Mouse (Mus musculus): ENCODE measurements at regions not wholly inside any gene's neighbourhood (a gene's known extent, or its start where the extent isn't known, plus 50 kb on each side); places are given as distances from the start of the nearest gene placed in this dataset.
"Not testable (repeated sequence)": the region's sequence is repeated elsewhere in the genome, so short reads cannot be mapped to it uniquely, and the experiment has no call there.

DNA sequence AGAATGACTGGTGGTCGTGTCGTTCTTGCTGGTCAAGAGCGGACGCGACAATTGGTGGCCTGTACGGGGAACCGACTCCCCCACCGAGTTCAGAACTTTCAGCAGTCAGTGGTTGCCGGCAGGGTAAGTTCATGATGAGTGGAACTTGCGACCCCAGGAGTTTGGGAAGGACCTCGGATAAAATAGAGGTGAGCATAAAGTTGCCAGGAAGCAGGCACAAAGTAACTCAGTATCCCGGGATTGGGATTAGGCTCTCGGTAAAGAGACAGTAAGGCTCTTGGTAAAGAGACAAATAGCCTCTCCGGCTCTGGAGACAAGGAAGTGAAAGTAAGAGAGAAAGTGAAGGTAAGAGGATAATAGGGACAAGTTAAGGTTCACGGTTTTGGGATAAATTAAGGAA is 393.2 kb downstream of the Tdrd3 start:
- H3K9me3 ChIP-seq (ENCODE audit: control insufficient read depth, low read length); H3K27ac ChIP-seq (ENCODE audit: low read length); H3K27me3 ChIP-seq (ENCODE audit: control insufficient read depth, insufficient read depth, low read depth, low read length); H3K4me1 ChIP-seq (replicated peaks; ENCODE audit: control insufficient read depth, insufficient read depth, low read length); ATAC-seq (ENCODE audit: low read depth); H3K36me3 ChIP-seq (ENCODE audit: control insufficient read depth, insufficient read depth, low read length); H3K4me3 ChIP-seq (ENCODE audit: low read length); H3K9ac ChIP-seq (ENCODE audit: low read length); H3K4me2 ChIP-seq (ENCODE audit: low read depth, low read length): not testable (repeated sequence)
- WGBS = 86% methylated on average over 14 of the region's 15 CpGs

DNA sequence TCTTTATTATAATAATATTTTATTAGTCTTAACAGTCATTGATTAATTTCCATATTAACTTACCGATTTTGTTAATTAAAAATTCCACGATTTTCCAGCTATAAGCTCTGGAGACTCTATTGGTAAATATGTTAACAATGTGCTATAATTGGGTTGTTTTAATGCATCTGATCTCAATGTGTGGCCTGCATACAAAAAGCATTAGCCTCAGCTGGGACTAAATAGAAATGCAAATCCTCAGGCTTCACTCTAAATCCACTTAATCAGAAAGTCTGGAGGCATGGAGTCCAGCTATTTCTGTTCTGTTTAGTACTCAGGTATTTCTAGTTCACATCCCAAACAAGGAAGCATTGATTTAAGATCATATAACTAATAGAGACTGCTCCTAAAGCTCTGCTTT is 427.7 kb downstream of the Tdrd3 start:
- no peaks in the 10 kb centered on the region for H3K36me3 ChIP-seq (ENCODE audit: control insufficient read depth, insufficient read depth, low read length)
- WGBS = 83% methylated on average over 2 of the region's 2 CpGs
- no peaks in the 10 kb centered on the region for H3K27me3 ChIP-seq (ENCODE audit: control insufficient read depth, insufficient read depth, low read depth, low read length)
- no peak overlapping the region for H3K4me2 ChIP-seq (ENCODE audit: low read depth, low read length)
- no peak overlapping the region for H3K27ac ChIP-seq (ENCODE audit: low read length)
- no peak for ATAC-seq (ENCODE audit: low read depth)
- H3K9ac ChIP-seq (ENCODE audit: low read length) = no peak overlapping the region
- no peaks in the 10 kb centered on the region for H3K9me3 ChIP-seq (ENCODE audit: control insufficient read depth, low read length)
- H3K4me1 ChIP-seq (replicated peaks; ENCODE audit: control insufficient read depth, insufficient read depth, low read length) = no peaks in the 10 kb centered on the region
- no peak overlapping the region for H3K4me3 ChIP-seq (ENCODE audit: low read length)

GRCm38 (mm10) chr14:87861486-87861885 is 445.0 kb downstream of the Tdrd3 start:
- H3K27me3 ChIP-seq (ENCODE audit: control insufficient read depth, insufficient read depth, low read depth, low read length) = no peaks in the 10 kb centered on the region
- ATAC-seq (ENCODE audit: low read depth) = no peak
- no peak overlapping the region for H3K9ac ChIP-seq (ENCODE audit: low read length)
- no peaks in the 10 kb centered on the region for H3K9me3 ChIP-seq (ENCODE audit: control insufficient read depth, low read length)
- H3K4me1 ChIP-seq (replicated peaks; ENCODE audit: control insufficient read depth, insufficient read depth, low read length) = no peaks in the 10 kb centered on the region
- H3K27ac ChIP-seq (ENCODE audit: low read length) = no peak overlapping the region
- no peak overlapping the region for H3K4me3 ChIP-seq (ENCODE audit: low read length)
- H3K4me2 ChIP-seq (ENCODE audit: low read depth, low read length) = no peak overlapping the region
- no peaks in the 10 kb centered on the region for H3K36me3 ChIP-seq (ENCODE audit: control insufficient read depth, insufficient read depth, low read length)
- WGBS = 71% methylated on average over 3 of the region's 3 CpGs

- 80% methylated on average over 9 of the region's 9 CpGs for WGBS
- H3K27ac ChIP-seq (ENCODE audit: low read length) = no peak overlapping the region
- H3K4me2 ChIP-seq (ENCODE audit: low read depth, low read length) = no peak overlapping the region
- H3K9me3 ChIP-seq (ENCODE audit: control insufficient read depth, low read length) = no peaks in the 10 kb centered on the region
- no peaks in the 10 kb centered on the region for H3K27me3 ChIP-seq (ENCODE audit: control insufficient read depth, insufficient read depth, low read depth, low read length)
- H3K9ac ChIP-seq (ENCODE audit: low read length) = no peak overlapping the region
- no peaks in the 10 kb centered on the region for H3K36me3 ChIP-seq (ENCODE audit: control insufficient read depth, insufficient read depth, low read length)
- no peak overlapping the region for H3K4me3 ChIP-seq (ENCODE audit: low read length)
- no peak for ATAC-seq (ENCODE audit: low read depth)
- no peaks in the 10 kb centered on the region for H3K4me1 ChIP-seq (replicated peaks; ENCODE audit: control insufficient read depth, insufficient read depth, low read length)
These were observed 448.2 kb downstream of the Tdrd3 start for GRCm38 (mm10) chr14:87864388-87865215.

DNA sequence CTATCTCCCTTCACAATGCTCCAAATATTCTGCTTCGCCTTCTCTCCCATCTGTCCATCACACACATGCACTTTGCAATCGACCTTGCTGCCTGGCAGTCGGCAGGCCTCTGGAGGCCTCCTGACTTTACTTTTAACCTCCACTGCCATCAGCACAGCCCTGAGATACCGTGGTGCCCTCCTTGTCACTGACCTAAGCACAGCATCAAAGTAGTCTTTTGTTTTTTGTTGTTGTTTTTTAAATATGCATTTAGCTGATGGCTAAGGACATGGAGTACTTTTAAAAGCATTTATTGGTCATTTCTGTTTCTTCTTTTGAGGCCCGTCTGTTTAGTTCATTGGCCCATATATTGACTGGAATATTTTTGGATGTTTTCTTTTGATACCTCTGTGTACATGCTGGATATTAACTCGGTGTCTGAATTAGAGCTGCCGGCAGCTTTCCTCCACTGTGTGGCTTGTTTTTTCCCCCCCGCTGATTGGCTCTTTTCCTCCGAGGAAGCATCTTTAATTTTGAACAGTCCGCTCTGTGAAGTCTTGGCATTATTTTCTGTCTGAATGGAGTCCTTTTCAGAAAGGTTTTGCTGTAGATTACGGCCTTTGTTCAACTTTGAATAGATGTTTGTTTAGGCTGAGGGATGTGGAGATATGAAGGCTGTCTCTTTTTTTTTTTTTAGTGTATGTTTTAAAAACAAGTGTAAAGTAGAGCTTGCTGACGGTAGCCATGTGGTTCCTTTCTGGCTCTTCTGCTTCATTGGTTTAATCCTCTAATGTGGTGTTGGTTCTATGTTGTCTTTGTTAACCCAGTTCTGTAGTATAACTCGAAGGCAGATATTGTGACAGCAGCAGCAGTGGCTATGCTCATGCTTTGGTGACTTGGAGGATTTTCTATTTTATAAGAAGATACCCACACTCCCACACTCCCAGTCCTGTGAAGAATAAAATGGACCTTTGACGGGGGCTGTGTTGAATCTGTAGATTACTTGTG is 449.1 kb downstream of the Tdrd3 start:
- Histone ChIP-seq H3K9me3 (ENCODE audit: control insufficient read depth, low read length) (no peaks in the 10 kb centered on the region), H3K4me2 (ENCODE audit: low read depth, low read length) (no peak overlapping the region), H3K36me3 (ENCODE audit: control insufficient read depth, insufficient read depth, low read length) (no peaks in the 10 kb centered on the region), H3K27me3 (ENCODE audit: control insufficient read depth, insufficient read depth, low read depth, low read length) (no peaks in the 10 kb centered on the region), H3K9ac (ENCODE audit: low read length) (no peak overlapping the region), H3K4me3 (ENCODE audit: low read length) (no peak overlapping the region), H3K27ac (ENCODE audit: low read length) (no peak overlapping the region), H3K4me1 (replicated peaks; ENCODE audit: control insufficient read depth, insufficient read depth, low read length) (no peaks in the 10 kb centered on the region)
- no peak for ATAC-seq (ENCODE audit: low read depth)
- 69% methylated on average over 14 of the region's 14 CpGs for WGBS

- Histone ChIP-seq H3K4me2 (ENCODE audit: low read depth, low read length) (no peak overlapping the region), H3K36me3 (ENCODE audit: control insufficient read depth, insufficient read depth, low read length) (no peaks in the 10 kb centered on the region), H3K4me3 (ENCODE audit: low read length) (no peak overlapping the region), H3K27me3 (ENCODE audit: control insufficient read depth, insufficient read depth, low read depth, low read length) (no peaks in the 10 kb centered on the region), H3K9me3 (ENCODE audit: control insufficient read depth, low read length) (no peaks in the 10 kb centered on the region), H3K4me1 (replicated peaks; ENCODE audit: control insufficient read depth, insufficient read depth, low read length) (no peaks in the 10 kb centered on the region), H3K9ac (ENCODE audit: low read length) (no peak overlapping the region), H3K27ac (ENCODE audit: low read length) (no peak overlapping the region)
- WGBS = 70% methylated on average over 3 of the region's 3 CpGs
- no peak for ATAC-seq (ENCODE audit: low read depth)
These were observed 485.3 kb downstream of the Tdrd3 start for GRCm38 (mm10) chr14:87901784-87902183.

- no peak overlapping the region for H3K27ac ChIP-seq (ENCODE audit: low read length)
These were observed 486.0 kb downstream of the Tdrd3 start for GRCm38 (mm10) chr14:87902416-87902815.

More at GRCm38 (mm10) chr14:87902416-87902815, 486.0 kb downstream of the Tdrd3 start:
- no peak for ATAC-seq (ENCODE audit: low read depth)
- H3K9me3 ChIP-seq (ENCODE audit: control insufficient read depth, low read length) = no peaks in the 10 kb centered on the region
- no peak overlapping the region for H3K4me2 ChIP-seq (ENCODE audit: low read depth, low read length)
- no peaks in the 10 kb centered on the region for H3K36me3 ChIP-seq (ENCODE audit: control insufficient read depth, insufficient read depth, low read length)
- H3K4me1 ChIP-seq (replicated peaks; ENCODE audit: control insufficient read depth, insufficient read depth, low read length) = no peaks in the 10 kb centered on the region
- 72% methylated on average over 7 of the region's 7 CpGs for WGBS
- H3K27me3 ChIP-seq (ENCODE audit: control insufficient read depth, insufficient read depth, low read depth, low read length) = no peaks in the 10 kb centered on the region
- no peak overlapping the region for H3K4me3 ChIP-seq (ENCODE audit: low read length)
- H3K9ac ChIP-seq (ENCODE audit: low read length) = no peak overlapping the region

Data from lung, embryonic 16.5 days (tissue).